Mouse (Mus musculus) bone marrow macrophage, adult 2 months (primary cell): Measurements from ENCODE around the gene Sap30l.

Experiments
- CTCF ChIP-seq: IDR thresholded peaks from 2 replicates; pipeline ENCODE4 v1.5.1; 2012; ENCODE audit warnings: low read depth, mild to moderate bottlenecking, low read length, moderate library complexity
- POLR2A ChIP-seq: IDR thresholded peaks from 2 replicates; pipeline ENCODE4 v1.6.1; 2012; ENCODE audit warnings: mild to moderate bottlenecking, low read depth, low read length, borderline replicate concordance

- TF ChIP-seq POLR2A = no peak
- TF ChIP-seq CTCF = no peak
Measured at GRCm38 (mm10) chr11:57799456-57799855, 2.0 kb upstream of the Sap30l start.
